Mouse (Mus musculus) right cerebral cortex, postnatal 25 days (tissue): Measurements from ENCODE around the gene Cnn1.
"Not testable (repeated sequence)": the region's sequence is repeated elsewhere in the genome, so short reads cannot be mapped to it uniquely, and the experiment has no call there.

ENCODE experiments used
- DNase-seq: peaks from one replicate; pipeline ENCODE4 v3.0.0; 2022

Gene Cnn1

DNA sequence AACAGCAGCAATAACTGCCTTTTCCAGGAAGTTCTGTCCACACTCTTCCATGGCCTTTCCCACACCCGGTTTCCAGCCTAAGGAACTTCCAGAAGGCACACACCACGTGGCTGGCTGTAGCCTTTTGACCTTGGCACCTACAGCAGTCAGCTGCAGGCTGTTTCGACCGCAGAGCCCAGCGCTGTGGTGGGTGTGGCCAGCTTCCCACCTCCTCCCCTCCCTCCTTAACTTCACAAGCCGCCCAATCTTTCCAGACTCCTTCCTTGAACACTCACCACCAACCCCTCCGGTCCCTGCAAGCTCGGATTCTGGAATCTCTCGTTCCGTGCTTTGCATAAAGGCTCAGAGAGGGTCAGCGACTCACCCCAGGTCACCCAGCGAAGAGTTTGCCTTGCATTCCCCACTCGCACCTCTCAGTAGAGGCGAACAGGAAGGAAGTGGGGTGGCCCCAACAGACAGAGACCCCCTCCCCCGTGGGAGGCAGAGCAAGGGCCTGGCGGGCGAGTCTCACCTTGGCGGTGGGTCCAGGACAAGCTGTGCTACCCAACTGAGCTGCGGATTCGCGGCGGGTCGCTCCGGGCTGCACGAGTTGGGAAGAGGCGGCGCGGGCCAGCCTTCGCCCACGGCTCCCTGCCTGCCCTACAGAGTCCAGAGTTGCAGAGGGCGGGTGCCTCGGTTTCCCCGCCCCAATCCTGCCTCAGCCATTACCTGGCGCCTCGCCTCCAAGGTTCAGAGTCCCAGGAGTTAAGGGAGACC lies 32.4 kb downstream of the Cnn1 start:
- DNase-seq: no peak

DNA sequence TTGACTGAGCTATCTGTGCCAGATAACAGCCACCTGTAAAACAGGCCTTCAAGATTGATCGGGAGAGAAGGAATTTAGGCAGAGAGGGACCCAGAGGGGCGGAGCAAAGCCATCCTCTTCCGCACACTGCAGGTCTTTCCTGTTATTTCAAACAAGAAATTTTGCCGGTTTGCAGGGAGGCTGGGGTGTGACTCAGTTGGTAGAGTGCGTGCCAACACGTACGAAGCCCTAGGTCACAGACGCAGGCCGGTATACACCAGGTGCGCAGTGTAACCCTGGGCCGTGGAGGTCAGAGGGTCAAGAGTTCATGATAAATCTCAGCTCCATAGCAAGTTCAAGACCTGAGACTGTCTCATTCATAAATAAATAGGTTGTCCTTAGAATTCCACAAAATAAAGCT lies 33.2 kb downstream of the Cnn1 start:
- no peak for DNase-seq

DNA sequence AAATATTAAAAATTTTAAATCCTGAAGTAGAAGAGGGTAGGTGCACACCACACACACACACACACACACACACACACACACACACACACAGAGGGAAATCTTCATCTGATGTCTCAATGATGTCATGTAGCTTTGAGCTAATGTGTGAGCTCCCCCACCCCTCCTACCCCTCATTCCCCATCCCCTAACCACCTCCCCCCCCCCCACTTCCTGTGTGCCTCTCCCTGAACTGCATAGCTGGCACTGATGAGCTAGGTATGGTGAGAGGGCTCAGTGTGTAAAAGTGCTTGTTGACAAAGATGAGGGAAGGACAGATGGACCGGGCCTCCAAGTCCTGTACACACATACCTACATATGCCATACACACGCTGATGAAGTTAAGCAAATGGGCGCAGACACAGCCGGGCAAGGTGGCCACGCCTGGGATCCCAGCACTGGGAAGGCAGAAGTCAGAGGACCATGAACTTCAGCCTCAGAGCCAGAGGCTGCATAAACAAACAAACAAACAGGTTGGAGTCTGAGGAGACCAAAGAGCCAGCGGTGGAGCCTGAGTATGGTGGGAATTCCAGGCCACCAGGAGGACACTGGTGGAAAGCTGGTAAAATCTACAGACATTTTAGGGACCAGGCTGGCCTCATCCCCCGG lies 35.4 kb downstream of the Cnn1 start:
- DNase-seq: no peak

DNA sequence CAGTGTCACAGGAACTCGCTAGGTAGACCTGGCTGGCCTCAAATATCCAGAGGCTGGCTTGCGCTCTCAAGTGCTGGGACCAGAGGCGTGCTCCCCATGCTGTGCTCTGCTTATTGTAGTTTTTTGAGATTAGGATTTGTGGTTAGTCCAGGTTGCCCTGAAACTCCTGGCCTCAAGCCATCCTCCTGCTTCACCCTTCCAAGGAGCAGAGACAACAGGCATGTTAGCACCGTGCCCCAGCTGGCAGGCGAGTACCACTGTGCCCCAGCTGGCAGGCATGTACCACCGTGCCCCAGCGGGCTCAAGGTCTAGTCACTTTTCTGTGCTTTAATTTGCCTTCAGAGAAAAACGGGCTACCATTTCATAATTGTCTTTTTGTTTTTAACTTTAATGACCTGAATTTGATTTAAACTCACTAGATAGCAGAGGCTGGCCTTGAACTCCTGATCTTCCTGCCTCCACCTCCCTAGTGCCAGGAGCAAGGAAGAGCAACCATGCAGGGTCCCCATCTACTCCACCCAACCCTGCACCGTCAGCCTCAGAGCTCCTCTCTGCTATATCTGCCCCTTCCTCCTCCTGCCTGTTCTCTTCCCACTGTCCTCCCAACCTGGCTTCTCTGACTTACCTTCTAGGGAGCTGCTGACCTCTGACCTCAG lies 36.1 kb downstream of the Cnn1 start:
- DNase-seq: no peak

DNA sequence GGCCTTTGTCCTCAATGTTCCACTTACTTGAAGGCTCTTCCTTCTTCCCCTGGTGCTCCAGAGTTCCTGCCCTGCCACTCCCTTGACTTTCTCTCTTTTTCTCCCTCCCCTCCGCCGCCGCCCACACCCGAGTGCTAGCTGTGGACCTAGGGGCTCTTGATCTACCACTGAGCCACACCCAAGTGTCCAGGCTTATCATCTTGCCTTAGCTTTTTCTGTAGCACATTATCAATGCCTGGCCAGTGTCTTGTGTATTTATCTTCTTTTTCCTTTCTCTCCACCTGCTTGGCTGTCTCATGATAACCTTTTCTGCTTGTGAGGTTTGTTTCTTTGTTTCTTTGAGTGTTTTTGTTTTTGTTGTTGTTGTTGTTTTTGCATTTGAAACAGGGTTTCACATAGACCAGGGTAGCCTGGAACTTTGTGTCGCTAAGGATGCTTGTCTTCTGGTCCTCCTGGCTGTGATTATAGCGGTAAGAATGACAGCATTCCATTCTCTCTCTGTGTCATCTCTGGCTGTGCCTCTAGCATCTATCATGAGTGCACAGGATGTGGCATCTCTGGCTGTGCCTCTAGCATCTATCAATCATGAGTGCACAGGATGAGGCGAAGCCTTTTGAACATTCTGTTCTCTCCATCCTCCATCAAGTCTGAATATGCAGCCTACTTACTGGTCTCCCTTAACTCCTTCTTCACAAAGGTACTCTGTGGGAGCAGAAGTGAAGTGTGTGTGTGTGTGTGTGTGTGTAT lies 36.8 kb downstream of the Cnn1 start, which contains the start of gene Acp5:
TSS of gene Acp5 (minus strand) at position 68 of the 747 bp plus-strand sequence.
- no peak for DNase-seq

DNA sequence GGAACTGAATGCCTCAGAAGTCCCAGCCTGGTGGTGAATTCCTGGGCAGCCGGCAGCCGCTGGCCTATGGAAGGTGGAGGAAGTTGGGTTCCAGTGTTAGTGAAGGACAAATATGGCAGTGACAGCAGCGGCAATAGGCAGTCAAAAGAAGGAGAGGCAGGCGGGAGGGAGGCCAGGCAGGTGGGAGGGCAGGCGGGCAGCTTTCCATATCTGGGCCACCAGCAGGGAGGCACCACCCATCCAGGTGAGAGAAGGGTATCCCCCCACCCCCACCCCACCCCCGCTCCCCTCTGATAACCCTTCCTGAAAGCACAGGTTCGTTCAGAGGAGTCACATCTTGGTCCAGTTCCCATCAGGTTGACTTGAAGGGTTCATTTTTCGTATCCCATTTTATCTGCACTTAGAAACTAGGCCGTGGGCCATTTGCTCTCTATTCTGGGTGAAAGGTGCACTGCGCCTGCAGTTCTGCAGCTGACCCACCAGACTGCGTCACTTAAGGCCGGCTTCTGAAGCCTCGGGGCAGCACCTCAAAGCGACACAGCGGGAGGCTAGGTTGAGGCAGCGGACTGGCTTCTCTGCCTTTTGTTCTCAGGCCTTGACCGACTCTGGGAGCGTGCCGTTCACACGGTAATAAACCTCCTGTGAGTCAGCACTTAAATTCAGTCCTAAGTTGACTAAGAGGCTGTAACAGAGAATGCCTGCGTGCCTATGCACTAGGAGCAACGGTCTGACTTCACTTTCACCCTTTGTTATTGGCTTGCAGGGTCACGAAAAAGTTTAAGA lies 37.9 kb downstream of the Cnn1 start:
- no peak for DNase-seq

DNA sequence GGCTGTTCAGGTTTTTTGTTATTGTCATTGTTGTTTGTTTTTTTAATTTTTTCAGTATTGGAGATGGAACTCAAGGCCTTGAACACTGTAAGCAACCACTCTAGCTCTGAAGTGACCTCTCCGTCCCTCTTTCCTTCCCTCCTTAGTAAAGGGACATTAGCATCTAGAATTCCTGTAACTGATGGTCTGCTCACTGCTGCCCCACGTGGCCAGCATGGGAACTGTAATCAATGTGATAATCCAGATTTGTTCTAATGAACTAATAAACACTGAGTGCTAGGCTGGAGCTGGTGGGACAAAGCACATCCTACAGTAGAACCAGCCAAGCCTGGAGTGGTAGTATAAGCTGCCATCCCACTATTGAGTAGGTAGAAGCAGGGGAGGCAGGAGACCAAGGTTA lies 39.5 kb downstream of the Cnn1 start:
- no peak for DNase-seq

DNA sequence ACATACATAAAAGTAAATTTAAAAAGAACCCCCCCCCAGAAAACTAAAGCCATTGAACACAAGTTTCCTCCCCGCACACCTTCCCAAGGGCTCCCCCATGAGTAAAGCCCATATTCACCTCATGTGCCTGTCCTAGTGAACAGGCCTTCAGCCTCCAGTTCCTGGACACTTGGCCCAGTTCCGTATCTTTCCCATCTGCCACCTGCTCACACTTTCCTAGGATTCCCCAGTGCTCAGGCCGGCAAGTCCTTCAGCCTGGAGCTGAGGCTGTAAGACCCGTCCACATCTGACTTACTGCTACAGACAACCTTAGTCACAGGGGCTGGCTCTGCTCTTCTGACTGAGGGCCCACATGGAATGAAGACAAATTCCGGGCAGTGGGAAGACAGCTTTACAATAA lies 40.7 kb downstream of the Cnn1 start:
- DNase-seq: no peak

DNA sequence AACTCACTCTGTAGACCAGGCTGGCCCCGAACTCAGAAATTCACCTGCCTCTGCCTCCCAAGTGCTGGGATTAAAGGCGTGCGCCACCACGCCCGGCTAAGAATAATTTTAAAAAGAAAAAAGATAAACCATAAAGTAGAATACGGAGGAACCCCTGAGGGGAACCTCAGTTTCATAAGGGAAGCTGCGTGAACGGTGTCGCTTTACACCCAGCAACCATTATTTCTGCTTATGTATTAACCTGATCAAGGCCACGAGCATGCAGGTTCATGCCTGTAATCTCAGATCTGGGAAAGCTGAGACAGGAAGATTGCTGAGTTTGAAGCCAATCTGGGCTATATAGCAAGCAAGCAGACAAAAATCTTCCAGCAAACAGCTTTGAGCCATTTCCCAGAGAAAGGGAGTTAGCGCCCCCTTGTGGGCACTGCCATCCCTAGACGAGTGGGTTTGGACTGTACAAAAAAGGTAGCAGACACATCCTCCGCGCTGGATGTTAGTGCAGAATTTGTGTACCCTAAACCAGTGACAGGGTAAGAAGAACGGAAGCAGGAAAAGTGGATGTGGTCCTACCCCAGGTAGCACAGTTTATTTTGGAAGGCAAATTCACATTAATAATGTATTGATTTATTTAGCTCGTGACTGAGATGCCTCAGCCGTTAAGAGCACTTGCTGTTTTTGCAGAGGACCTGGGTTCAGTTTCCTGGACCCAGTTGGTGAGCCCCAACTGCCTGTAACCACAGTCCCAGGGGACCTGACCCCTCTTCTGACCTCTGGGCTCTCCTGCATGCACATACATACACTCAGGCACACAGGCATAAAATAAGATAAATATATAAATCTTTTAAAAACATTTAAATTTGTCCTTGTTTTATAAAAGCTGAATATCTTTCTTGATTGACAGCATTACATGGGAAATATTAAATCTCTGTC lies 44.4 kb downstream of the Cnn1 start:
- DNase-seq: peak; percentile 84

DNA sequence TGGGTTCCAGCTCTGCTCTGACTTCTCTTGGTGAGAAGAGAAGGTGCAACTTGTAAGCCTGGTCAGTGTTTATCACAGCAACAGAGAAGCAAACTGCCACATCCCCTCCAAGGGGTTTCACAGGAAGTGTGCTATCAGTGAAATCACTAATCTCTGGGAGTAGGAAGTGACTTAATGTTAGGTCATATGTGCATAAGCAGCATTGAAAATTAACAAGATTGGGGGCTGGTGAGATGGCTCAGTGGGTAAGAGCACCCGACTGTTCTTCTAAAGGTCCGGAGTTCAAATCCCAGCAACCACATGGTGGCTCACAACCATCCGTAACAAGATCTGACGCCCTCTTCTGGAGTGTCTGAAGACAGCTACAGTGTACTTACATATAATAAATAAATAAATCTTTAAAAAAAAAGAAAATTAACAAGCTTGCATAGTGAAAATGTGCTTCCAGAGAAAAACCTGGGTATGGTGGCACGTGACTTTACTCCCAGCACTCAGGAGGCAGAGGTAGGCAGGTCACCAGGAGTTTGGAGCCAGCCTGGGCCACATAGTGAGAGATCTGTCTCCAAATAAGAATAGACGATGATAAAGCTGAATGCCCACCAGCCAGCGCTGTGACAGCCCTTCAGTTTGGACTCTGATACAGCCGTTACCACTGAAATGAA lies 45.4 kb downstream of the Cnn1 start:
- DNase-seq: no peak

DNA sequence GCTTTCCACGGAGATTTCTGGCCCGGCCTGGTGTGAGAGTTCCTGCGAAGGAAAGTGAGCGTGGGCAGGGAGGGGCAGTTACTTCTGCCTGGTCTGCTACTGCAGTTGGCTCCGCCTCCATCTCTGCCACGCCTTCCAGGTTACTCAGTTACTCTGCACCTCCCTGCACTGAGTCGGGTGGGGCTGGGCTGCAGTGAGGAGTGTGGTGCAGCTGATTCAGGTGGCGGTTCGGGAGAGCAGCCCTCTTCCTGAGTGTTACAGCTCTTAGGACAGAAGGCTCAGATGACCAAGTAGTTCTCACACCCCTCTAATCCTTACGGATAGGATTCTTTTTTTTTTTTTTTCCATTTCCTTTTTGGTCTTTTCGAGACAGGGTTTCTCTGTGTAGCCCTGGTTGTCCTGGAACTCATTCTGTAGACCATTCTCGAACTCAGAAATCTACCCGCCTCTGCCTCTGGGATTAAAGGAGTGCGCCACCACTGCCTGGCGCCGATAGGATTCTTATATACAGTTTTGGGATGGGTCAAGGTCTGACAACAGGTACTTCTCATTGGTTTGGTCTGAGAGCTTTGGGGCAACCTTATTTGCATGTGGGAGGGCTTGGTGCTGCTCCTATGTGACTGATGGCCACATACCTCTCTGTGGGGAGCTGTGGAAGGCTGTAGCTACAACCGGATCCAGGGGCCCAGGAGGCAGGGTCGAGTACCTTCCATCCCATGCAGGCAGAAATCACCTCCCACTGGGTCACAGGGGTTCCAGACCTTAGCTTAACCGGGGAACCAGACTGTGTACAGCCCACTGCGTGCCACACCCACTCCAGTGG lies 50.6 kb downstream of the Cnn1 start:
- no peak for DNase-seq

DNA sequence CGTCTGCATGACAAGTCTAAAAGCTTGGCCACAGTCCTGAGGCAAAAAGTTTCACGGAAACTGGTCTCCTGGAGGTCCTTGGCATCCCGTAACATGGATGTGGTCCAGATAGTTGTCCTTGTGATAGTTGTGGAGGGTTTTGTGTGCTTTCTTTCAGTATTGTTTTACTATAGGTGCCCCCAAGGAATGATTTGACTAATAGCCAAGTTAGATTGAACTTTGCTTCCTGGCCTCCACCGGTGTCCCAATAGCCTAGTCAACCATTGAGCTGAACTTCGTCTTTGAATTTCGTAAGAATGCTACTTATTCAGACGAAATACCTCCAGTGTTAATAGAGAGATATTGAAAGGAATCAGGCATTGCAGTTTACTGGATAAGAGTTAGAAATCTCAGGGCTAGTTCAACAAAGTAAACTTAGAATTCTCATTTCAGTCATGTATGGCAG lies 51.3 kb downstream of the Cnn1 start:
- DNase-seq: not testable (repeated sequence)

DNA sequence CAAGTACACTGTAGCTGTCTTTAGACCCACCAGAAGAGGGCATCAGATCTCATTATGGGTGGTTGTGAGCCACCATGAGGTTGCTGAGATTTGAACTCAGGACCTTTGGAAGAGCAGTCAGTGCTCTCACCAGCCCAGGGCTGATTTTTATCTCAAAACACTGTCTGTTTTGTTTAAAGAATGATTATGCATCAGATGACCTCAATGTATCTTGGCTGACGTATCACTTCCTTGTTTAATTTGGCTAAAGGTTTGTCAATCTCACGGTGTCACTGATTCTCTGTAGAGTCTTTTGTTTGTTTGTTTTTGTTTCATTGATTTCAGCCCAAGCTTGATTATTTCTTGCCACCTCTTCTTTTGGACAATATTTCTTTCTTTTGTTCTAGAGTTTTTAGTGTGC lies 51.9 kb downstream of the Cnn1 start:
- no peak for DNase-seq

DNA sequence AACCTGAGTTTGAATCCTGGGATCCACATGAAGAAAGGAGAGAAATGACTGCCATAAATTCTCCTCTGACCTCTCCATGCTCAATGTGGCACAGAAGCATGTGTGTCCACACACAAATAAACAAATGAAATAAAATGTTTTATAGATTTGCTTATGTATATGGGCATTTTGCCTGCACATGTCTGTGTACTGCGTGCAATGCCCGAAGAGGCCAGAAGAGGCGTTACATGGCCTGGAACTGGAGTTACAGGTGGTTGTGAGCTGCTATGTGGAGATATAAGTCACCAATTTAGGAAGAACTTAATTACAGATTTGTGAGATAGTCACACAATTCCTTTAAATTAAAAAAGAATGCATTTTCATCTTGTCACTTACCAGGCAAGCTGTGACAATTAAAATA lies 54.8 kb downstream of the Cnn1 start:
- DNase-seq: no peak

DNA sequence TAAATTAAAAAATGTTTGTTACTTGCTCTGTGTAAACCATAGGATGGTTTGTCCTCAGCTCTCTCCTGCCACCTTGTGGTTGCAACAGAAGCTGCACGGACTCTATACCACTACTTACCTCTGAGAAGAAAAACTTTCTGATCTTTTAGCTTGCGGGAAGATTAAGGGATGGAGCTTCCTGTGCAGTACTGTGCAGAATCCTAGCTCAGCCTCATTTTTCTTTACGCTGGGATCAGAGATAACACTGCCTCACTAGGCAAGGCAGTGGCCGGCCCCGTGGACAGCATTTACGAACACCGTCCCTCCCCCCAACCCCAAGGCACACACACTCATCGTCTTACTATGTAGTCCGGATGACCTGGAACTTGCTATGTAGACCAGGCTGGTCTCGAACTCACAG lies 56.6 kb downstream of the Cnn1 start:
- DNase-seq: peak; percentile 59

DNA sequence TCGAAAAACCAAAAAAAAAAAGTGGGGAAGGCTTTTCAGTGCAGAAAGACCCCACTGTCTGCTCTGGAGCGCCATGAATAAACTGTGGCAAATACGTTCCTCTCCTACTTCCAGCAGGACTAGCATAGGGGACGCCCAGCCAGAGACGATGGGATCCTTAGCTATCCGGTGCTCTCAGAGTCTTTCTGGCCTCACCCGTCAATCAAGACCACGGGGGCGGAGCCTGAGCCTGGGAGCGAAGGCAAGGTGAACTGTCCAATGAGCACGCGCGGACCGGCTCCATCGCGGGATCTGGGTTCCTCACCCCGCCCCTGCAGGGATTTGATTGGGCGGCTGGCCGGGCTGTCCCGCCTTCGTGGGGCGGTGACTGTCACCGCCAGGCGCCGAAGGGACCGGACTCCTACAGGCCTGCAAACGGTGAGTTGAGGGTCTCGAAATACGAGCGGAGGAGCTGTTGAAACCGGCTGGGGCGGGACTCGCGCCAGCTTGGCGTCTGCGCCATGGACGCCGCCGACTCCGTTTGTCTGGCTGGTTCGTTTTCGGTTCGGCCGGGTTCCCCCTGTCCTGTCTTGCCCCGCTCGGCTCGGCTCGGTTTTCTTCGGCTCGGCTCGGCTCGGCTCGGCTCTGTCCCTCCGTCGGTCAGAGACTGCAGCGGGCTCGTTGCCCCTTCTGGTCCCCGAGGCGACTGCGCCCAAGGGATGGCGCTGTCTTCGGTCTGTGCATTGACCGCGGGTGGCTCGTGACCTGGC lies 57.7 kb downstream of the Cnn1 start, which contains the start of gene Pigyl:
TSS of gene Pigyl (plus strand) at position 350 of the 749 bp plus-strand sequence.
- peak; percentile 99 for DNase-seq

DNA sequence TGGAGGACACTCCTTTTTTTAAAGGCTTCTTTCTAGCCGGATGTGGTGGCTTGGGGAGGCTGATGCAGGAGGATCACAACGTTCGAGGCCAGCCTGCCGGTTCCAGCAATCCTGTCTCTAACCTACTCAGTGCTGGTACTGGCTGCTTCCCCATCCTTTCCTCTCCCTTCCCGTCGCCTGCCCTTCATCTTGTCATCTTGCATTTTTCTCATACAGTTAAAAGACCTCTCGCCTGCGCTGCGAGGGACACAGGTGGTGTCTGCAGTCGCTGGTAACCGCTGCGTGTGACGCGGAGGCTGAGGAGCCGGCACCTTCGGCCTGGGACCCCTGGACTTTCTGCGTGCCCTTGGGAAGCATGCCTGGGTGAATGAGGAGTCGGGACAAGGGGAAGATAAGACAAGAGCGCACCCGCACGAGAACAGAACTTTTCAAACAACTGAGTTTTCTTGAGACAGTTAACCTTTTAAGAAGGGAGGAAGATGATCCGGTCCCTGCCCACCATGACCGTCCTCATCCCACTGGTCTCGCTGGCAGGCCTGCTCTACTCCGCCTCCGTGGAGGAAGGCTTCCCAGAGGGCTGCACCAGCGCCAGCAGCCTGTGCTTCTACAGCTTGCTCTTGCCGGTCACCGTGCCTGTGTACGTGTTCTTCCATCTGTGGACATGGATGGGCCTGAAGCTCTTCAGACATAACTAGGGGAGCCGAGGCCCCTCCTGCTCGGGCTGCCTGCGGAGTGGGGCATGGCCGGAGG lies 58.7 kb downstream of the Cnn1 start:
- peak; percentile 11 for DNase-seq
